Mouse (Mus musculus): ENCODE measurements at regions not wholly inside any gene's neighbourhood (a gene's known extent, or its start where the extent isn't known, plus 50 kb on each side); places are given as distances from the start of the nearest gene placed in this dataset.
"Not testable (repeated sequence)": the region's sequence is repeated elsewhere in the genome, so short reads cannot be mapped to it uniquely, and the experiment has no call there.

DNA sequence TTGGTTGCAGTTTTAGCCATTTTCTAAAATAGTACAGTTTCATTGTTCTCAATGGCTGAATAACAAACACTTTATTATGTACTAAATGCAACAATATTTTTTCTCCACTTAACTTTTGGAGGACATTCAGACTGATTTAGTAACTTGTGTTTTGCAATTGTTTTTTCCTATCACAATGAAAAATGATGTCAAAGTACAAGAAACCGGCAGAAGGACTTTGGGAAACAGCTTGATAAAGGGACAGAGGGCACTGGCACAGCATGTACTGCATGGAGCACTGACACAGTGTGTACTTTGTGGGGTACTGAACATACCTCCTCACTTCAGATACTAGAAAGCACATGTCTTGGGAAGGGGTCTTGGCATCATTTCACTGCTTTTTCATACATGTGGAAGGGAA lies 884.4 kb upstream of the Gm8797 start:
- Histone ChIP-seq H3K9me3 (ENCODE audit: control insufficient read depth, low read length) (no peaks in the 10 kb centered on the region), H3K27ac (replicated peaks; ENCODE audit: low read depth, low read length) (no peak overlapping the region), H3K4me1 (ENCODE audit: control insufficient read depth, insufficient read depth, low read length) (no peaks in the 10 kb centered on the region), H3K36me3 (ENCODE audit: control insufficient read depth, insufficient read depth, low read length) (no peaks in the 10 kb centered on the region), H3K27me3 (ENCODE audit: control insufficient read depth, insufficient read depth, low read length) (no peaks in the 10 kb centered on the region), H3K9ac (ENCODE audit: low read depth, low read length, severe bottlenecking) (no peak overlapping the region), H3K4me2 (replicated peaks; ENCODE audit: low read depth, low read length, severe bottlenecking) (no peak overlapping the region), H3K4me3 (replicated peaks; ENCODE audit: low read length) (no peak overlapping the region)
- DNase-seq (ENCODE audit: low spot score) (no peak), ATAC-seq (ENCODE audit: low FRiP score, low read depth) (no peak)
- WGBS: 89% methylated on average over 1 of the region's 1 CpGs
- TF ChIP-seq POLR2A (IDR thresholded peaks at IDR 0.05; ENCODE audit: borderline replicate concordance, extremely low read depth, insufficient read depth, insufficient read length): no peak

DNA sequence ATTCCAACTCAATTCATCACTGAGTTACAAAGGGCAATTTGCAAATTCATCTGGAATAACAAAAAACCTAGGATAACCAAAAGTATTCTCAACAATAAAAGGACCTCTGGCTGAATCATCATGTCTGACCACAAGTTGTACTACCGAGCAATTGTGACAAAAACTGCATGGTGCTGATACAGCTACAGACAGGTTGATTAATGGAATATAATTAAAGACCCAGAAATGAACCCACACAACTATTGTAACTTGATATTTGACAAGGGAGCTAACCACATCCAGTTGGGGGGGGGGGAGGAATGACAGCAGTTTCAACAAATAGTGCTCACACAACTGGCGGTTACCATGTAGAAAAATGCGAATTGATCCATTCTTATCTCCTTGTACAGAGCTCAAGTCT lies 864.7 kb upstream of the Gm8797 start:
- Histone ChIP-seq H3K9me3 (ENCODE audit: control insufficient read depth, low read length) (no peaks in the 10 kb centered on the region), H3K36me3 (ENCODE audit: control insufficient read depth, insufficient read depth, low read length) (no peaks in the 10 kb centered on the region), H3K4me2 (replicated peaks; ENCODE audit: low read depth, low read length, severe bottlenecking) (no peak overlapping the region), H3K4me3 (replicated peaks; ENCODE audit: low read length) (no peak overlapping the region), H3K27ac (replicated peaks; ENCODE audit: low read depth, low read length) (no peak overlapping the region), H3K4me1 (ENCODE audit: control insufficient read depth, insufficient read depth, low read length) (no peaks in the 10 kb centered on the region), H3K27me3 (ENCODE audit: control insufficient read depth, insufficient read depth, low read length) (no peaks in the 10 kb centered on the region), H3K9ac (ENCODE audit: low read depth, low read length, severe bottlenecking) (no peak overlapping the region)
- ATAC-seq (ENCODE audit: low FRiP score, low read depth): no peak
- WGBS: 89% methylated on average over 3 of the region's 3 CpGs
- no peak for TF ChIP-seq POLR2A (IDR thresholded peaks at IDR 0.05; ENCODE audit: borderline replicate concordance, extremely low read depth, insufficient read depth, insufficient read length)
- no peak for DNase-seq (ENCODE audit: low spot score)

- no peak for TF ChIP-seq POLR2A (IDR thresholded peaks at IDR 0.05; ENCODE audit: borderline replicate concordance, extremely low read depth, insufficient read depth, insufficient read length)
- Histone ChIP-seq H3K9me3 (ENCODE audit: control insufficient read depth, low read length) (0 out of 2 replicates have a peak, but pooled peaks cover 5% of the 10 kb centered on the region), H3K9ac (ENCODE audit: low read depth, low read length, severe bottlenecking) (no peak overlapping the region), H3K27me3 (ENCODE audit: control insufficient read depth, insufficient read depth, low read length) (no peaks in the 10 kb centered on the region), H3K36me3 (ENCODE audit: control insufficient read depth, insufficient read depth, low read length) (no peaks in the 10 kb centered on the region), H3K4me2 (replicated peaks; ENCODE audit: low read depth, low read length, severe bottlenecking) (no peak overlapping the region), H3K4me1 (ENCODE audit: control insufficient read depth, insufficient read depth, low read length) (no peaks in the 10 kb centered on the region), H3K4me3 (replicated peaks; ENCODE audit: low read length) (no peak overlapping the region), H3K27ac (replicated peaks; ENCODE audit: low read depth, low read length) (no peak overlapping the region)
- ATAC-seq (ENCODE audit: low FRiP score, low read depth) (no peak), DNase-seq (ENCODE audit: low spot score) (no peak)
- WGBS: 91% methylated on average over 2 of the region's 2 CpGs
Observed at GRCm38 (mm10) chr3:4893108-4893507, 857.5 kb upstream of the Gm8797 start.

DNA sequence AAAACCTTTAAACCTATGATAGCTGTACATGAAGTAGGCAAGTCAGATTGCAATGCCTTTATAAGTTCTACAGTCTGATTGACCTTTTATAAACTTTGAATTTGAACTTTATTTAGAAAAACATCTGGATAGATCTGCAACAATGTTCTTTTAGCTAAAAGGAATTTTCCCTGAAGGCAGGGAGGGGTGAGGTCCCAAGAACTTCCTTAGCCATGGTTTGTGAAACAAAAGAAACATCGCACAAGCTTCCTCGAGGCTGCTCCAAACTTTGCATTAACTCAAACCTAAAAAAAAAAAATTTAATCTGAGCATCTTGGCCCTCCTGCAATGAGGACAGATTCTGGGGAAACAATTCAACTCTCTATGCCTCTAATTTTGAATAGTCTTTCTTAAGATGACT lies 854.8 kb upstream of the Gm8797 start:
- WGBS: 74% methylated on average over 2 of the region's 2 CpGs
- Histone ChIP-seq H3K4me3 (replicated peaks; ENCODE audit: low read length) (no peak overlapping the region), H3K27me3 (ENCODE audit: control insufficient read depth, insufficient read depth, low read length) (no peaks in the 10 kb centered on the region), H3K4me1 (ENCODE audit: control insufficient read depth, insufficient read depth, low read length) (no peaks in the 10 kb centered on the region), H3K36me3 (ENCODE audit: control insufficient read depth, insufficient read depth, low read length) (no peaks in the 10 kb centered on the region), H3K4me2 (replicated peaks; ENCODE audit: low read depth, low read length, severe bottlenecking) (no peak overlapping the region), H3K27ac (replicated peaks; ENCODE audit: low read depth, low read length) (no peak overlapping the region), H3K9ac (ENCODE audit: low read depth, low read length, severe bottlenecking) (no peak overlapping the region), H3K9me3 (ENCODE audit: control insufficient read depth, low read length) (0 out of 2 replicates have a peak, but pooled peaks cover 5% of the 10 kb centered on the region)
- ATAC-seq (ENCODE audit: low FRiP score, low read depth): no peak
- no peak for TF ChIP-seq POLR2A (IDR thresholded peaks at IDR 0.05; ENCODE audit: borderline replicate concordance, extremely low read depth, insufficient read depth, insufficient read length)
- no peak for DNase-seq (ENCODE audit: low spot score)

DNA sequence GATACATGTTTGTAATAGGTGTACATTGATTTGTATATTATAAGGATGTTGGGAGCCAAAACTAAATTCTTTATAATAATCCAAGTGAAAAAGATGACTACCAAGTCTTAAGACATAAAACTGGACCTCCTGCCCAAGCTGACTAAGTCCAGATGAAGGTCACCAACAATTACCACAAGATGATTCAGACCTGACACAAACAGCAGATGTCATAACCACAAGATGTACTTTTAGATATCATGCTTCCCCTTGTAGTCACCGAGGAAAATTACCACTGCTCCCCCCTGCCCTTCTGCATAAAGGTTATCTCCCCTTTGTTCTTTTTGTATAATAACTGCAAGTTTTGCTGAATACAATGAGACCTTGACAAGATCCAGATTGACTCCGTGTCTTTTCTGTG lies 843.0 kb upstream of the Gm8797 start:
- H3K9me3 ChIP-seq (ENCODE audit: control insufficient read depth, low read length); H3K27me3 ChIP-seq (ENCODE audit: control insufficient read depth, insufficient read depth, low read length); H3K4me1 ChIP-seq (ENCODE audit: control insufficient read depth, insufficient read depth, low read length); H3K27ac ChIP-seq (replicated peaks; ENCODE audit: low read depth, low read length); H3K36me3 ChIP-seq (ENCODE audit: control insufficient read depth, insufficient read depth, low read length); H3K9ac ChIP-seq (ENCODE audit: low read depth, low read length, severe bottlenecking); DNase-seq (ENCODE audit: low spot score); H3K4me2 ChIP-seq (replicated peaks; ENCODE audit: low read depth, low read length, severe bottlenecking); H3K4me3 ChIP-seq (replicated peaks; ENCODE audit: low read length); ATAC-seq (ENCODE audit: low FRiP score, low read depth): not testable (repeated sequence)
- WGBS: 81% methylated on average over 2 of the region's 2 CpGs

GRCm38 (mm10) chr3:4930731-4931130 lies 819.9 kb upstream of the Gm8797 start:
- H3K4me1 ChIP-seq (ENCODE audit: control insufficient read depth, insufficient read depth, low read length); ATAC-seq (ENCODE audit: low FRiP score, low read depth); H3K4me2 ChIP-seq (replicated peaks; ENCODE audit: low read depth, low read length, severe bottlenecking); H3K36me3 ChIP-seq (ENCODE audit: control insufficient read depth, insufficient read depth, low read length); H3K9ac ChIP-seq (ENCODE audit: low read depth, low read length, severe bottlenecking); H3K27ac ChIP-seq (replicated peaks; ENCODE audit: low read depth, low read length); H3K27me3 ChIP-seq (ENCODE audit: control insufficient read depth, insufficient read depth, low read length); H3K4me3 ChIP-seq (replicated peaks; ENCODE audit: low read length); H3K9me3 ChIP-seq (ENCODE audit: control insufficient read depth, low read length); DNase-seq (ENCODE audit: low spot score): not testable (repeated sequence)
- 91% methylated on average over 3 of the region's 3 CpGs for WGBS
